Mouse (Mus musculus): ENCODE results near the gene Trappc6a.

DNA sequence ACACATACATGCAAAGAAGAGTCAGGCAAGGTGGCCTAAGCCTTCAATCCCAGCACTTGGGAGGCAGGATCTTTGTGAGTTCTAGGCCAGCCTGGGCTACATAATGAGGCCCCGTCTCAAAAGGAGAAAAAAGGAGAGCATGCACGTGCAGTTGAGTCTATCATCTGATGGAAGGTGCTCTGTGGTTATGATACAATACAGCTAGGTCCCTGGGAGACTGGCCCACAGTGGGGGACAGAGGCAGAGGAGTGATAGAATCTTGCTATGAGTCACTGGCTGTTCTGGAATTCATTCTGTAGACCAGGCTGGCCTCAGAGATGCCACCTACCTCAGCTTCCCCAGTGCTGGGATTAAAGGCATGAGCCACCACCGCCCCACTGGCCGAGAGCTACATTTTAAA, 45.8 kb upstream of the Trappc6a start:
- TF ChIP-seq CTCF (IDR thresholded peaks at IDR 0.05; ENCODE audit: borderline replicate concordance, extremely low read depth, insufficient read depth, insufficient read length) (no peak), POLR2A (IDR thresholded peaks at IDR 0.05; ENCODE audit: borderline replicate concordance, extremely low read depth, insufficient read depth, insufficient read length, poor library complexity, severe bottlenecking) (no peak)

All from brain, embryonic 14.5 days (tissue).